Mouse (Mus musculus) layer of hippocampus, adult 11-12 months (tissue): ENCODE measurements around the gene Zfp821.

Source experiments
- DNase-seq: peaks from one replicate; pipeline ENCODE4 v3.0.0; 2022; ENCODE audit warnings: low spot score

Zfp821 gene

GRCm38 (mm10) chr8:109705320-109706075 lies at the start of gene Zfp821:
Zfp821 (plus strand) TSS chr8:109705546.
- peak; percentile 93 for DNase-seq

DNA sequence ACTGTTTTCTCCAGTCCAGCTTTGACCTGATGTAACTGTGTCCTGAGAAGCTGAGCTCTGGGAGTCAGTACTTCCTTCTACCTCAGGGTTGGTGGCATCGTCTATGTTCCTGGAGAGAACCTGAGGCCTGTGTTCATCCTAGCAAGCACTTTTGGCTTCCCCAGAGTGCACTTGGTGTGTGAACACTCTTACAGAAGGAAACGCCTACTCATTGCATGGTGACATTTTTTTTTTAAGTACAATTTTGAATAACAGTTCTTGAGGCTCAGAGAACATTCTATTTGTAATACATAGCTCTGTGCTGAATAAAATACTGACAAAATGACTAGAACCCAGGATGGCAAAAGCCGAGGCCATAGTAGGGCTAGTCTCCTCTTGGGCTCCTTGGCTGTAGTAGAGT lies 48.5 kb upstream of the Zfp821 start:
- DNase-seq: no peak

DNA sequence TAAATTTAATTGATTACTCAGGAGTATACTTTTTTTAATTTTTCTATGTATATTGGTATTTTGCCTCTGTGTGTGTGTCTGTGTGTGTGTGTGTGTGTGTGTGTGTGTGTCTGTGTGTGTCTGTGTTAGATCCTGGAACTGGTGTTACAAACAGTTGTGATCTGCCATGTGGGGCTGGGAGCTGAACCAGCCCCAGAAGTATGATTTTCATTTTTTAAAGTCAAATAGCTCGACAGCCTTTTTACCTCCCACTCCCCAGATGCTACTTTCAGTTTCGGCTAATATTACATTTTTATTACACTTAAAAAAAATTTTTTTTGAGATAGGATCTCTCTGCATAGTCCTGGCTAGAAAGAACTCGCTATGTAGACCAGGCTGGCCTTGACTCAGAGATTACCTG lies 43.0 kb upstream of the Zfp821 start:
- peak; percentile 58 for DNase-seq

- DNase-seq: peak; percentile 44
These were observed 38.7 kb upstream of the Zfp821 start for GRCm38 (mm10) chr8:109666616-109667015.

GRCm38 (mm10) chr8:109672656-109673055 lies 32.7 kb upstream of the Zfp821 start:
- no peak for DNase-seq

DNA sequence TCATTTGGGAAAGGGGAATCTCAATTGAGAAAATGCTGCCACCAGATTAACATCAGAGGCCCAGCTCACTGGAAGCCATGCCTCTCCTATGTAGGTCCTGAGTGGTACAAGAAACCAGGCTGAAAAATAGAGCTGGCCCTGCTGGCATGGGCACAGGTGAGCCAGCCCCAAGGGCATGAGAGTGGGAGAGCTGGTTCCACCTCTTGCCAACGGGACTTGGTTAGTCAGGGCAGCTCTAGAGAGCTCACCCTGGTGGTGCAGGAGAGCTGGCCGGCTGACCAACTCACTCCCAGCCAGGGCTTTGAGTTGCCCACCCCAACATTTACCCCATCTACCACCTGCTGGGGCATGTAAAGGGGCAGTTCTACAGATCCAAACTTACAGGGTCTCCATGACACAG lies 31.8 kb upstream of the Zfp821 start:
- no peak for DNase-seq

DNA sequence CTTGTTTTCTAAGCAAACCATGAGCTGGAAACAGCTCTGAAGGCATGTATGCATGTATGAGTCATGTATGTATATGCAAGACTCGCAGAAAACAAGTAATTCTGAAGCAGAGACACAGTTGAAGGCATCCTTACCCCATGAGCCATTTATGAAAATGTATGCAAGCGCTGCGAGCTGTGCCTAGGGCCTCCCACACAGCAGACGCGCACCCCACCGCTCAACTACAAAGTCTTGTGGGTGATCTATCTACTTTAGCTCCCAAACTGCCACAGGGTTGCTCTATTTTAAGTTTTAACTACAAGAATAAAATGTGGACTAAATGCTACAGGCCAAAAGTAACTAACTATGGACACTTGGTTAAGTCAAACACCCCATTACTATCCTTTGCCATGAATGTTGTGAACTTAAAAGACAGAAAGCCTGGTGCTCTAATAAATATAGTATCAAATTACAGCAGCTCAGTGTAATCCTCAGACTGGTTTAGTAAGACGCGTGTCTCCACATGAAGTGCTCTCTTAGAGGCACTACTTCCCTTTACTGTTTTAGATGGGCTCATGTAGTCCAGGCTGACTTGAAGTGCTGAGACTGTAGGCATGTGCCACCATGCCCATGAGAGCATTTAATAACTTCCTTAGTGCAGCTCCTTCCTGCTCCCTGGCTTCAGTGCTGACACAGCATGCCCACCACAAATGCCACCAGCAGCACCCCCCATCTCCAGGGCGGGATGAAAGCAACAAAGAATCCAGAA lies 29.3 kb upstream of the Zfp821 start:
- DNase-seq: peak; percentile 52

DNA sequence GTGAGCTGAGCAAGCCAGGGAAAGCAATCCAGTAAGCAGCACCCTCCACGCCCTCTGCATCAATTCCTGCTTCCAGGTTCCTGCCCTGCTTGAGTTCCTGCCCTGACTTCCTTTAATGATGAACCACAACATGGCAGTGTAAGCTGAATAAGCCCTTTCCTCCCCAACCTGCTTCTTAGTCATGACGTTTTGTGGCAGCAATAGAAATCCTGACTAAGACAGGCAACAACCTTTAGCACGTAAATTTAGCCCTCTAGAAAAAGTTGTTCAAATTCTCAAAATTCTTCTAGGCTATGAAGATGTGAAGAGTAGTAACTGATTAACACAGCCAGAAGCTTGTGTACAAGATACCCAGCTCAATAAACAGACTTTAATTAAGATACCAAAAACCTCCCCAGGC lies 23.8 kb upstream of the Zfp821 start:
- DNase-seq: no peak

DNA sequence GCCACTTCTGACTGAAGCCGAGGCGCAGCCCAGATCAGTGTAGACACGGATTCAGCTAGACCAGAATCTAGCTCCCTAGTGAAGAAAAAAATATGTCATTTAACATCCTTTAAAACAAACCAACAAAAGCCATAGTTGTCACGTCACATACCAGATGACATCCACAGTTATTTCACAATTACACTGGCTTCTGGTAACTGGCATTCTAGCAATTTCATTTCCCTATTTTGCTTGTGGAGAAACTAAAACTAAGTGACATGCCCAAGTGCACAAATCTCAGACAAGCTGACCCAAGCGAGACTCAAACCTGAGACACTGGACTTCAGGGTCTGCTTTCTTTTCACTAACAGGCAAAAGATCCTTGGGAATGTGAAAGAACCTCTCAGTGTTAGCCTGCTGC lies 23.2 kb upstream of the Zfp821 start:
- DNase-seq: no peak

- no peak for DNase-seq
These were observed 18.1 kb upstream of the Zfp821 start for GRCm38 (mm10) chr8:109687248-109687647.

GRCm38 (mm10) chr8:109691769-109692168 lies 13.6 kb upstream of the Zfp821 start:
- DNase-seq: peak; percentile 22

DNA sequence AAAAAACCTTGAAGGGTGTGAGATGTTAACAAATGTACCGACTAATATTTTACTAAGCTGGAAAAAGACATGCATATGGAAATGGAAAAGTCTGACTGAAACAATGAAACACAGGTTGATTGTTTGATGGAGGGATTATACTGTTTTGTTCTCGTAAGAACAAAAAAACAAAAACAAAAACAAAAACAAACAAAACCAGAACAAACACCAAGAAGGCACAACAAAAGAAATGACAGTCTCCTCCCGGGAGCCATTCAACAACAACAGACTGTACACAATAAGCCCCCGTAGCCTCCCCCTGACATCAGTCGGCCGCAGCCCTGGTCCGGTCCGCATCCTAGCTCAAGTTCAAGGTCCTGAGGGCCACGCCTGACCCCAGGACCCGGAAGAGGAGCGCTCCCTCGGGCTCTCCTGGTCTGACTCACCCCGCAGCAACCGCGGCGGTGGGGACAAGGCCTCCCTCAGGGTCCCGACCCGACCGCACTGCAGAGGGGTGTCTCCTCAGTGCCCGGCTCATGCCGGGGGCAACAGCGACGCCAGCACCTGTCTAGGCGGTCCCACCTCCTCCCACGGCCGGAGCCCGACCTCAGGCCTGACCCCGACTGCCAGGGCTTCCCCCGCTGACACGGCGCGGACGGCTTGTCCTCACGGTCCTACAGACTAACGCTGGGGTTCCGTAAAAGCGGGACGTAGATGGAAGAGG lies 12.8 kb upstream of the Zfp821 start:
- no peak for DNase-seq

GRCm38 (mm10) chr8:109693146-109693900 lies 12.0 kb upstream of the Zfp821 start, which contains the start of gene Ist1:
Ist1 (minus strand) TSS chr8:109693260.
- DNase-seq: peak; percentile 99

DNA sequence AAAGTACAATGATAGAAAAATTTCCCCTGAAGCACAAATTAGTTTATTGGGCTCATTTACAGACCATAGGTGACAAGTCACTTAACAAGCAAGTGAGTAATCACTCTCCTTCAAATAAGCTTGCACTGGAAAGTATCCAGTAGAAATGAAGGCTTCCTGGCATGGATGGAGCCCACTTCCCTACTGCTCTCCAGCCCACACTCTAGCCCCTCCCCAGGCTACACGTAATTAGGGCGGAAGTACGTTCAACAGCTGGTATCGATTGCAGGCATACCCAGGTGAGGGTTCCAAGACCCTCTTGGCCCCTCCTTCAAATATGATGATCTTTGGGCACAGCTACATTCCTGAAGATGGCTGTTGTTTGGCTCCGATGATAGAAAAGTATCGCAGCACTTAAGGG lies 11.2 kb upstream of the Zfp821 start:
- DNase-seq: no peak

GRCm38 (mm10) chr8:109697754-109698153 lies 7.6 kb upstream of the Zfp821 start:
- no peak for DNase-seq

GRCm38 (mm10) chr8:109698477-109698876 lies 6.9 kb upstream of the Zfp821 start:
- no peak for DNase-seq

DNA sequence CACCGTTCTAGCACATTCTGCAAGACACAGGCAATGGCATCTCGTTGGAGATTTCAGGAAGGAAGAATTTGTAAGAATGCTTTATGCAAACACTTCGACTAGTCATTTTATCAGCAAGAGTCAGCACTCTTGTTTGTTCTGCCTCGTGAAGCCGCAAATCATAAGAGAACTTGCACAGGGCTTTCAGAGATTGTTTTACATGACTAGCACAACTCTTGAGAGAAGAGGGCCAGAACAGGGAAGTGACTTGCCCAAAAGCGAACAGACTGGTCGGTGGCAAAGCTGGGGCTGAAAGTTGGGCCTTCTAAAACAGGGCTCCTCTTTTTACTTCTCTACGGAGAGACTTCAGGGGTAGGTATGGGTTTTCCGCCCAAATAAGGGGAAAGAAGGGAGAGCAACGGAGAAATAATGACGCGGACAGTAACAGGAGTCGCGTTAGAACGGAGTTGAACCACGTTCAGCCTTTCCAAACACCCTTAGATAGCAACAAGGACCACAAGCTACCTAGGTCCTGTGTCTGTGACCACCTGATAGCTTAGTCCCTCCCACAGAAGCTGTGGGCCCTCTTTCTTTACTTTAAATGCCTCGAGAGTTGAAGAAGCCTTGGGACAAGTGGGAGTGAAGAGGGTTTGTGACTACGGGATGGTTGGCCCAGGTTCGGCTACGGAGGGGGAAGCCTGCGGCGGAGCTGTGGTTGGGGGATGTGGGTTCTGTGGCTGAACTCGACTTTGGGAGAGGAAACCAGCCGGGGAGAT lies 604 bp upstream of the Zfp821 start:
- DNase-seq: no peak

GRCm38 (mm10) chr8:109706076-109706873 lies 929 bp downstream of the Zfp821 start:
- peak; percentile 25 for DNase-seq

GRCm38 (mm10) chr8:109706874-109707237 lies 1.5 kb downstream of the Zfp821 start:
- peak; percentile 73 for DNase-seq

GRCm38 (mm10) chr8:109707921-109708320 lies 2.6 kb downstream of the Zfp821 start:
- DNase-seq: no peak

GRCm38 (mm10) chr8:109712521-109712920 lies 7.2 kb downstream of the Zfp821 start:
- DNase-seq: no peak
